ENCODE assay signal across 10 mouse cellular contexts in genomic region chr15:25754342-25754951, GRCm38 (mm10).
A peak's percentile ranks its signal among the peaks of the same experiment; 100 is the strongest.
DNase-seq lines count a peak whose midpoint lies in the region; ATAC-seq and TF ChIP-seq lines count a peak whose summit lies in the region.
"Had no signal": no experiment of that assay in that cellular context is flagged by ENCODE, and none has a peak within 500 bp of the region (broad histone marks: within the 10 kb centered on the region; RNA-seq: fewer than 3 reads in every experiment).

No protein-coding gene starts in this region.

- peak overlapping the region; percentile 48 for H3K4me2 ChIP-seq in hindbrain, embryonic 16.5 days (ENCODE audit: low read length)
- peak overlapping the region; percentile 50 for H3K4me2 ChIP-seq in neural tube, embryonic 15.5 days

- H3K27ac ChIP-seq in embryonic facial prominence, embryonic 10.5 days (replicated peaks), result peak overlapping the region; percentile 81
- peak overlapping the region; percentile 67 for H3K27ac ChIP-seq in hindbrain, embryonic 16.5 days (ENCODE audit: low read depth, low read length)
- H3K27ac ChIP-seq in neural tube, embryonic 15.5 days (replicated peaks), result peak overlapping the region; percentile 78
- no peak overlapping the region for H3K27ac ChIP-seq in cerebellum, adult 2 months (ENCODE audit: insufficient read depth, low read length)
- H3K27ac ChIP-seq: liver, embryonic 14.5 days had no signal

- peak; percentile 80 to 88 for DNase-seq in right cerebral cortex, postnatal 10 days (ENCODE audit: low spot score in 2 of 2)
- no peak for DNase-seq in right cerebral cortex, postnatal 36 days (ENCODE audit: low spot score in 2 of 2)
- DNase-seq in embryonic facial prominence, embryonic 10.5 days (ENCODE audit: low spot score), result no peak
- DNase-seq in cerebellum, adult 2 months, result no peak
- DNase-seq: heart, postnatal 10 days; kidney, postnatal 4 days had no signal

- peak overlapping the region; percentile 49 for H3K4me3 ChIP-seq in embryonic facial prominence, embryonic 10.5 days
- H3K4me3 ChIP-seq in hindbrain, embryonic 16.5 days (ENCODE audit: low read length), result peak overlapping the region; percentile 27
- peak overlapping the region; percentile 30 for H3K4me3 ChIP-seq in neural tube, embryonic 15.5 days (replicated peaks)
- H3K4me3 ChIP-seq in cerebellum, adult 2 months (replicated peaks; ENCODE audit: insufficient read depth, low read depth, low read length), result no peak overlapping the region

- peak overlapping the region; percentile 52 for H3K9ac ChIP-seq in hindbrain, embryonic 16.5 days (ENCODE audit: low read depth, low read length)
- H3K9ac ChIP-seq in neural tube, embryonic 15.5 days (replicated peaks), result peak overlapping the region; percentile 37
- H3K9ac ChIP-seq: liver, embryonic 14.5 days had no signal

- 28% methylated on average over 13 of the region's 13 CpGs for WGBS in embryonic facial prominence, embryonic 10.5 days
- 14% methylated on average over 13 of the region's 13 CpGs for WGBS in hindbrain, embryonic 16.5 days
- 9% methylated on average over 13 of the region's 13 CpGs for WGBS in neural tube, embryonic 15.5 days
- WGBS in cerebellum, adult 2 months, result 57% methylated on average over 13 of the region's 13 CpGs

- peaks cover 8% of the 10 kb centered on the region; the same call in 1 of the 2 replicates for H3K9me3 ChIP-seq in embryonic facial prominence, embryonic 10.5 days
- no peaks in the 10 kb centered on the region for H3K9me3 ChIP-seq in hindbrain, embryonic 16.5 days (ENCODE audit: control insufficient read depth, low read length)
- no peaks in the 10 kb centered on the region for H3K9me3 ChIP-seq in neural tube, embryonic 15.5 days (replicated peaks)

- no peak for TF ChIP-seq CTCF in cerebellum, adult 2 months (IDR thresholded peaks at IDR 0.05; ENCODE audit: borderline replicate concordance, insufficient read depth, low read depth, low read length)

- H3K4me1 ChIP-seq in embryonic facial prominence, embryonic 10.5 days, result peaks cover 59% of the 10 kb centered on the region
- H3K4me1 ChIP-seq in hindbrain, embryonic 16.5 days (ENCODE audit: control insufficient read depth, insufficient read depth, low read depth, low read length), result peaks cover 12% of the 10 kb centered on the region
- H3K4me1 ChIP-seq in neural tube, embryonic 15.5 days, result peaks cover 34% of the 10 kb centered on the region
- H3K4me1 ChIP-seq in cerebellum, adult 2 months (ENCODE audit: control insufficient read depth, insufficient read depth, low read length), result 0 out of 2 replicates have a peak, but pooled peaks cover 4% of the 10 kb centered on the region

- peak; percentile 87 for ATAC-seq in hindbrain, embryonic 16.5 days
- ATAC-seq in neural tube, embryonic 15.5 days (ENCODE audit: low FRiP score), result peak; percentile 80
- ATAC-seq in erythroblast, adult 5-6 weeks (replicated peaks; ENCODE audit: low FRiP score, poor library complexity, severe bottlenecking), result no peak

- no peak for TF ChIP-seq POLR2A in cerebellum, adult 2 months (IDR thresholded peaks at IDR 0.05; ENCODE audit: borderline replicate concordance, insufficient read depth, low read length)

- peaks cover 23% of the 10 kb centered on the region for H3K36me3 ChIP-seq in embryonic facial prominence, embryonic 10.5 days (replicated peaks)
- no peaks in the 10 kb centered on the region for H3K36me3 ChIP-seq in hindbrain, embryonic 16.5 days (ENCODE audit: control insufficient read depth, insufficient read depth, low read length)
- no peaks in the 10 kb centered on the region for H3K36me3 ChIP-seq in neural tube, embryonic 15.5 days

- H3K27me3 ChIP-seq in embryonic facial prominence, embryonic 10.5 days (replicated peaks; ENCODE audit: low read depth, poor library complexity, severe bottlenecking), result no peaks in the 10 kb centered on the region
- H3K27me3 ChIP-seq in hindbrain, embryonic 16.5 days (replicated peaks; ENCODE audit: control insufficient read depth, insufficient read depth, low read length), result no peaks in the 10 kb centered on the region
- H3K27me3 ChIP-seq in neural tube, embryonic 15.5 days (replicated peaks), result no peaks in the 10 kb centered on the region
- no peaks in the 10 kb centered on the region for H3K27me3 ChIP-seq in cerebellum, adult 2 months (ENCODE audit: control insufficient read depth, insufficient read depth, low read length)

Comparison
In these comparisons a context has a peak if more than half of its experiments do, and no peak if none do; other contexts are left out.
1. DNase-seq: peak in right cerebral cortex, postnatal 10 days (2 of 2); none in right cerebral cortex, postnatal 36 days (0 of 2), embryonic facial prominence, embryonic 10.5 days (single experiment) and cerebellum, adult 2 months (0 of 2).